Mouse (Mus musculus) ES-CJ7 (cell line): Measurements from ENCODE around the gene Ankrd13b.

ENCODE experiments used
- DNase-seq: peaks from one replicate; pipeline ENCODE4 v3.0.0; 2011; ENCODE audit warnings: low read depth, low spot score

Ankrd13b gene

GRCm38 (mm10) chr11:77462283-77463100 lies 27.0 kb downstream of the Ankrd13b start, which contains the start of gene Coro6:
TSS of gene Coro6 (plus strand) at chr11:77462411.
- DNase-seq = no peak

- DNase-seq = no peak
Measured at GRCm38 (mm10) chr11:77461856-77462255, 27.6 kb downstream of the Ankrd13b start.

- DNase-seq = no peak
Measured at GRCm38 (mm10) chr11:77456866-77457265, 32.6 kb downstream of the Ankrd13b start.

GRCm38 (mm10) chr11:77455770-77456510 lies 33.5 kb downstream of the Ankrd13b start:
- DNase-seq = peak; percentile 83

- DNase-seq = no peak
Measured at GRCm38 (mm10) chr11:77453388-77453787, 36.1 kb downstream of the Ankrd13b start.

GRCm38 (mm10) chr11:77451670-77452069 lies 37.8 kb downstream of the Ankrd13b start:
- no peak for DNase-seq

GRCm38 (mm10) chr11:77449224-77449623 lies 40.3 kb downstream of the Ankrd13b start:
- DNase-seq = no peak

GRCm38 (mm10) chr11:77446628-77447041 lies 42.8 kb downstream of the Ankrd13b start:
- DNase-seq = peak; percentile 87

GRCm38 (mm10) chr11:77444939-77445338 lies 44.5 kb downstream of the Ankrd13b start:
- DNase-seq = no peak

GRCm38 (mm10) chr11:77442186-77443170 lies 47.0 kb downstream of the Ankrd13b start:
- no peak for DNase-seq

GRCm38 (mm10) chr11:77441020-77441419 lies 48.5 kb downstream of the Ankrd13b start:
- no peak for DNase-seq

- no peak for DNase-seq
Measured at GRCm38 (mm10) chr11:77440081-77440480, 49.4 kb downstream of the Ankrd13b start.

- no peak for DNase-seq
Measured at GRCm38 (mm10) chr11:77437026-77437425, 52.5 kb downstream of the Ankrd13b start.

GRCm38 (mm10) chr11:77428446-77428845 lies 61.0 kb downstream of the Ankrd13b start:
- DNase-seq = no peak

GRCm38 (mm10) chr11:77423175-77423859 lies 66.2 kb downstream of the Ankrd13b start:
- no peak for DNase-seq
